Mouse (Mus musculus): ENCODE measurements around the gene Aacs. TPM values are rescaled to one million over a fixed set of nuclear protein-coding genes. Genes with fewer than 3 reads are reported as not detected.

Gene Aacs
- 4.7 TPM for polyA plus RNA-seq (2014; fragmentation: Illumina TruSeq; extraction: RNeasy Lipid Tissue Mini Kit (QIAGEN cat#74804); ENCODE audit: low read depth, low replicate concordance)

DNA sequence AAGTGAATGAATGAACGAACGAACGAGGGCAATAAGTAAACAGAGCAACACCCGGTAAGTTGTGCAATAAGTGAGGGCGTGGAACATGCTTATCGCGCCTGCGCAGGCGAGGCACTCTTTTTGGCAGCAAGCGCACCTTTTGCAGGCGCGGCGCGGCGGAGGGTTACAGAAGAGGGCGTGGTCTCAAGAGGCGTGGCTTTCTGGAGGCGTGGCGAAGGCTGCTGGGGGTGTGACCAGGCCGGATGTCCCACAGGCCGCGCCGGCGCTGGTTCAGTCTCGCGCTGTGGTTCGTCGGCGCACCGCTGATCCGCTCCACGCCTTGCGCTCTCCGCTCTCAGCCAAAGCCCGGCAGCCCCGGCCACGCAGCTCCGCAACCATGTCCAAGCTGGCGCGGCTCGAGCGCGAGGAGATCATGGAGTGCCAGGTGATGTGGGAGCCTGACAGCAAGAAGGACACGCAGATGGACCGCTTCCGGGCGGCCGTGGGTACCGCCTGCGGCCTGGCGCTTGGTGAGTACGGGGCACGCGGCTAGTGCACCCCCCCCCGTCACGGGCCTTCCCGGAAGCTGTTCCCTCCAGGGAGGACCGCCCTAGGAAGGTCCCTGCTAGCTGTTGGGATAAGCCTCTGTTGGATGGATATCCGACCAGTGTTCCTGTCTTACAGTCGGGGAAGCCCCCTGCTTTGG lies at the start of gene Aacs:
TSS of gene Aacs (plus strand) at position 214 of the 685 bp plus-strand sequence.

DNA sequence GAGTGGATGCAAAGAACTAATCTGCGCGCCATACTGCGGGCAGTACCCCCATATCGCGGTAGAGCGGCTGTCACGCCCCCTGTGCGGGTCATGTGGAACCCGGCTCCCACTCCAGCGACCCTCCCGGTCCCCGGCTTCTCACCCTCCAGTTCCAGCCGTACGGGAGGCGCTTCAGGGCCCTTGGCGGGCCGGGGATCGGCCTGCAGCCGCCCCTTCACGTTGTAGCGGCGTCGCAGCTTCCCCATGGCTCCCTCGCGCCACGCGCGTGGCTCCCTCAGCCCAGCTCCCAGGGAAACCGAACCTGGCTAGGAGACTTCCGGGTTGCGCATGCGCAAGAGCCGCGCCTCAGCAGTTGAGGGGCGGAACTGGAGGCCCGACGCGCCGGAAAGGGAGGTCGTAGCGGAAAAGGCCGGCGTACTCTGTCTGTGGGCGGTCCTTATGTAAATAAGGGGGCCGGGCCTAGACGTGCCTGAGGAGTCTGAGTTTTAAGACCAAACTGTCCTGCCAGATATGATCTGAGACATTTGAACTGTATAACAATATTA lies 41.7 kb upstream of the Aacs start, which contains the start of gene Dhx37:
TSS of gene Dhx37 (minus strand) at position 329 of the 545 bp plus-strand sequence.

DNA sequence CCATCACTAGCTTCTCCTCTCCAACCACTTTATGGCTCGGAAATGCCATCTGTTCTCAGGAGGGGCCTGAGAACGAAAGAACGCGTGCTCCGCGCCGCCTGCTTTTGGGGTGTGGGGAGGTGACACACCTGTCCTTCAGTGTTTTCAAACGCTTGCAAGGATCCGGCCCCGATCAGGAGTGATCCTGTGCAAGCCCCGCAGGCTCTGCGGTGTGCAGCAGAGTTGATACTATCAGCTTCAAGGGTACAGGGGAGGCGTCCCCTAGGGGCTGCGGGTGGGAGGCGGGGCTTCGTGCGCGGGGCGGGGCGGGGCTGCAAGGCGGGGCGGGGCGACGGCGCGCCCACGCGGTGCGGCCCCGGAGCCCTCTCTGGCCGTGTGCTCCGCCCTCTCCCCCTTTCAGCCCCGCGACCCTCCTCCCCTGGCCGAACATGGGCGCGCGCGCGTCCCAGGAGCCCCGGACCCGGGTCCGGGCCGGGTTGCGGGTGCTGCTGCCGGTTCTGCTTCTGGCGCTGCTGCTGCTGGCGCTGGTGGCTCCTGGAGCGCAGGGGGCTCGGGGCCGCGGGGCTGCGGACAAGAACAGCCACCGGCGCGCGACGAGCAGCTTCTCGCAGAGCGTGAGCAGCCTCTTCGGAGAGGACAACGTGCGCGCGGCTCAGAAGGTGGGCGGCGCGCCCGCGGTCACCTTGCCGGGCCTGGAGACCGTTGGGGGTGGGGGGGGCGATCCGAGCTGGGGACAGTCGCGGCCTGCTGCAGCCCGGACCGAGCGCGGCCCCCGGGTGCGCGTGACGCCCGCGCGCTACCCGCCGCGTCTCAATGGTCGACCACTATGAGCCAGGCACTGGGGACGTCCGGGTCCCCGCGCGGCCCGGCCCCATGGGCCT lies 34.1 kb upstream of the Aacs start, which contains the start of gene Bri3bp:
TSS of gene Bri3bp (plus strand) at position 335 of the 881 bp plus-strand sequence.

DNA sequence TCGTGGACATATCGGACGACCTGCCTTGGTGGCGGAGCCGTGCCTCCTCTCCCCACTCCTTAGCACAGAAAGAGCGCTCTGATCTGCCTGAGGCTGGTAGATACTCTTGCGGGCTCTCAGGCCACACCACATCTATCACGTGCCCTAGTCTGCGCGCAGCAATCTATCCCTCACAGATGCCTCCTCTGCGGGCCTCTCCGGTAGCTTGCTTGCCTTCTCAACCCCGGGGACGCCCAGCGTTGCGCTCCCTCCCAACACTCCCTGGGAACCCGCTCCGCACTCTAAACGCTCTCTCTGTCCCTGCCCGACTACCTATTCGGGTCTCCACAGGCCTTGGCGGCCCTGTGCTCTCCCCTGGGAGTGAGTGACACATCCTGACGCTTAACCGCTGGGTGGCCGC lies 56.0 kb downstream of the Aacs start, which contains the start of gene Tmem132b:
TSS of gene Tmem132b (plus strand) at position 141 of the 400 bp plus-strand sequence.

Other genes starting within 250 kb of the Aacs start
- 187 TPM for gene Scarb1, start 134.7 kb upstream of the Aacs start, polyA plus RNA-seq (2014; fragmentation: Illumina TruSeq; extraction: RNeasy Lipid Tissue Mini Kit (QIAGEN cat#74804); ENCODE audit: low read depth, low replicate concordance)
- gene Gm10382, start 86.5 kb upstream of the Aacs start, polyA plus RNA-seq (2014; fragmentation: Illumina TruSeq; extraction: RNeasy Lipid Tissue Mini Kit (QIAGEN cat#74804); ENCODE audit: low read depth, low replicate concordance) = not detected
- 33.1 TPM for gene Ubc, start 85.6 kb upstream of the Aacs start, polyA plus RNA-seq (2014; fragmentation: Illumina TruSeq; extraction: RNeasy Lipid Tissue Mini Kit (QIAGEN cat#74804); ENCODE audit: low read depth, low replicate concordance)
- gene Dhx37, start 41.7 kb upstream of the Aacs start, polyA plus RNA-seq (2014; fragmentation: Illumina TruSeq; extraction: RNeasy Lipid Tissue Mini Kit (QIAGEN cat#74804); ENCODE audit: low read depth, low replicate concordance) = 8.5 TPM
- 12.8 TPM for gene Bri3bp, start 34.2 kb upstream of the Aacs start, polyA plus RNA-seq (2014; fragmentation: Illumina TruSeq; extraction: RNeasy Lipid Tissue Mini Kit (QIAGEN cat#74804); ENCODE audit: low read depth, low replicate concordance)
- gene Tmem132b, start 56.0 kb downstream of the Aacs start, polyA plus RNA-seq (2014; fragmentation: Illumina TruSeq; extraction: RNeasy Lipid Tissue Mini Kit (QIAGEN cat#74804); ENCODE audit: low read depth, low replicate concordance) = 4.1 TPM